Mouse (Mus musculus): ENCODE results near the gene Cdhr5.

DNA sequence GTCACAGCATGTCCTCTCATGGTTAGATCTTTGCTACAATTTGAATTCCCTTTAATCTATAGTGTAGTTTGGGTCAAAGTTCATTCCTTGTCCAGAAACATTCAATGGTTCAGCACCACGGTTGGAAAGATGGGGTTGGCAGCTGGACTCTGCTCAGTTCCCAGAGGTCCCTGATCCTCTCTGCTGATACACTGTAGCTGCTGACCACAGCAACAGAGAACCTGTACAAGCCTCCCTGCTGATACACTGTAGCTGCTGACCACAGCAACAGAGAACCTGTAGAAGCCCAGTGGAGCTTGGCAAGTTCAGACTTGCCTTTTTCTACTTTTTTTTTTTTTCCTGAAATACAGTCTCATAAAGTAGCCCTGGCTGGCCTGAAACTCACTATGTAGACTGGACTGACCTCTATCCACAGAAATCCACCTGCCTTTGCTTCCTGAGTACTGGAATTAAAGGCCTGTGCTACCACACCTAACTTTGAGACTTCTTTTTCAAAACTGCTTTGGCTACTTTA lies 41.1 kb upstream of the Cdhr5 start:
- no peak for TF ChIP-seq CTCF (IDR thresholded peaks at IDR 0.05; ENCODE audit: low read depth)
- no peak for TF ChIP-seq EP300 (IDR thresholded peaks at IDR 0.05; ENCODE audit: low read depth)

All from liver, postnatal 0 days (tissue).